Mouse (Mus musculus): ENCODE data around the gene Arhgef11. TPM values are rescaled to one million over a fixed set of nuclear protein-coding genes. Genes with fewer than 3 reads are reported as not detected.

The Arhgef11 gene
- total RNA-seq, 2 experiments from 2014 or later: 1.6 to 2.5 TPM

DNA sequence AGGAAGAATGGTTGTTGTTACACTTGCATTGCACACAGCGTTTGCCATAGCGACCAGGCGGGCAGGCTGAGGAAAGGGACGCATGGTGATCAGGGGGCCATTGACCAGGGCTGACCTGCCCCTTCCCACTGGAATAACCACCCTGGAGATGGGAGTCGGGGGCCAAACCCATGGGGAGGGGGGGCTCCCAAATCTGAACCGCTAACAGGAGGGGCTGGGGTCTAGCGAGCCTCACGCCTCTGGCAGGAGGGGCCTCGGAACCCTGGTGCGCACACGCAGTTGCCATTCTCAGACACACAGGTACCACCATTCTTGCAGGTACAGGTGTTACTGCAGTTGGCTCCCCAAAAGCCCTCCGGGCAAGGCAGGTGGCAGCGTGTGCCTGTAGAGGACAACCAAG is 136.5 kb downstream of the Arhgef11 start:
- ATAC-seq (replicated peaks; ENCODE audit: low FRiP score, poor library complexity, severe bottlenecking): no peak

DNA sequence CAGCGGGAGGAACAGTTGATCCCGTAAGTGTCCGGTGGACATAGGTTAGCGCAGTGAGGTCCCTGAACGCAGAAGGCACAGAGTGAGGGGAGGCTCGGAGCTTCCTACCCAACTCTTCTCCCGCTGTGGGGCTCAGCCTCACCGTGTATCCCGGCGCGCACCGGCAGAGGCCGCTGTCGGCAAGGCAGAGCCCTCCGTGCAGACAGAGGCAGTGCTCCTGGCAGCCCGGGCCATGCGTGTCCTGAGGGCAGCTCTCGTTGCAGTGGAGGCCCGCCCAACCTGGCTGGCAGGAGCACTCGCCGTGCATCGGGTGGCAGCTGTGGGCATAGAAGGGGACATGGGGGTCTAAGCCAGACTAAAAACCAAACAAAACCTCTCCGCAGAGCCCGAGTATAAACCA is 138.6 kb downstream of the Arhgef11 start:
- no peak for ATAC-seq (replicated peaks; ENCODE audit: low FRiP score, poor library complexity, severe bottlenecking)

DNA sequence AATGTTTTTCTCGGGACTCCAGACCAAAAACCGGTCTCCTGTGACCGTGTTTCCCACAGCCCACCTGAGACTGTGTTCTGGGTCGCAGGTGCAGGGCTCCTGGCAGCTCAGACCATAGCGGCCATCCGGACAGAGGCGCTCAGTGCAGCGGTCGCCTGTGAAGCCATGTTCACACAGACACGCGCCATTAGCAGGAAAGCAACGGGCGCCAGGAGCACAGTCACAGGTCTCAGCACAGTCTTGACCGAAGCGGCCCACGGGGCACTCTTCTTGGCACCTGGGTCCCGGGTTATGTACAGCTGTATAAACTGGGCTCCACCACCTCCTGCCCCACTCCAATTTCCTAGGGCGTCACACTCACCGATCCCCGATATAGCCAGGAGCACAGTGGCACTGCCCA is 139.1 kb downstream of the Arhgef11 start:
- ATAC-seq (replicated peaks; ENCODE audit: low FRiP score, poor library complexity, severe bottlenecking): no peak

DNA sequence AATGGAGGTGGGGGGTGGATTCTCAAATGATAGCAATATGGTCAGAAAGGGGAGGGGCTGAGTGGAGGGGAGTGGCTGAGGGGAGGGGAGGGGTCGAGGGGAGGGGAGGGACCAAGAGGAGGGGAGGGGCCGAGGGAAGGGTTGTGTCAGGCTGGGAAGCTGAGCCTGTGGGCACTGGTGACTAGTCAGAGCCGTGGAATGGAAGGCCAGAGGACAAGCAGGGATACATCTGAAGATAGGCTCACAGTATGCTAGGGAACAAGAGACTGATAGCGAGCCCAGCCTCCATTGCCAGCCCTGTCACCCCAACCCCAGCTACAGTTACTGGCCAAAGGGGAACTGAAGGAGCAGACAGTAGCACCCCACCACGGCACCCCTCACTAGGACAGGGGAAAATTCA is 141.3 kb downstream of the Arhgef11 start:
- no peak for ATAC-seq (replicated peaks; ENCODE audit: low FRiP score, poor library complexity, severe bottlenecking)

DNA sequence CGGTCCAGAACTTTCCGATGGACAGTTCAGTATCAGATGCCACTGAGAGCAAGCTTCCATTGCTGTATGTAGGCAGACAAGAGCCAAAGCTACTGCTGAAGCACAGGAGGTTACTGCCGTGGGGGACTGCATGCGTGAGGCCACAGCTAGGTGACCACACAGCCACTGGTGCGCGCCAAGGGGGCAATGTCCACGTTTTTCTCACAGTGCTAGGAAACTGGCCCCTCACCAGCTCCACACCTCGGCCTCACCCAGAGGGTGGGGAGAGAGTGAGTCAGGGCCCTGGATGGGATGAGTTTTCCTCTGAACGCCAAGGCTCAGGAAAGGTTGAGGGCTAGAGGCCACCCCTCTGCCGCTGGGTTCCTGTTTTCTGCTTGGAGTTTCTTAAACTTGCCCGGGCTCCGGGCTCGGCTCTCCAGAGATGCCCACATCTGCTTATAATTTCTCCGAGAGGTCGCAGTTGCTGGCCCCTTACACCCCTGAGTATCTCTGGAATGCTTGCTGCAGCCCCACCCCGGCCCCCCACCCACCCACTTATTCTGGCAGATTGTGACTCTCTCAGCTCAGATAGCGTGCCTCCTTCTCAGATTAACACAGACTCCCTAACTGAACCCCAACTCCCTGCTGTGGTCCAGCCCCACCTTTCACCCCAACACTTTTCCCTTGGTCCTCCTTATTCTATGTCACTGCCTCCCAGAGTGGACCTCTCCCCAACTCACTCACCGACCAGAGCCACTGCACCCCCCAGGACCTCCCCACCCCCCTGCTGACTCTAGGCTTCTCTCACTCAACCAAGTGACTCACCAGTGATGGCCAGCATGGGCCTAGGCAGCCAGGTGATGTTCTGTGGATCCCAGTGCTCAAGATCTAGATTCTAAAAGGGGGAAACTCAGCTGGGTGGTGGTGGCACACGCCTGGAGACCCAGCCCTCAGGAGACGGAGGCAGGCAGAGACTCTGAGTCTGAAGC is 144.3 kb downstream of the Arhgef11 start:
- no peak for ATAC-seq (replicated peaks; ENCODE audit: low FRiP score, poor library complexity, severe bottlenecking)

DNA sequence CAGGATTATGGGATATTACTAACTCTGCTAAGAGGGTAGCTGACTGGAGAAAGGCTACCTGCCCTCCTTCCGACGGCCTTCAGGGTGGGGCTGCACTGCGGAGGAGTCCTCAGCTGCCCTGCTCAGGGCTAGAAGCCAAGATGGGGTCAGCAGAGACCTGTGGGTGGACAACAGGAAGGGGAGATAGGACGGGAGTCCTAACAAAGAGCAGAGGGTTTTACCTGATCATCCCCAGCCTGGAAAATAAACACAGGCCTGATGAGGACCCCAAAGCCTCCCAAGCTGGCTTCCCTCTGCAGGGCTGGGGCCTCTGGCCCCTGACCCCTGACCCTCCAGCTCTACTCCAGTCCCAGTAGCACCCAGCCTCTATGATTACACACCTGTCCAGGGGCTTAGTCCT is 145.8 kb downstream of the Arhgef11 start:
- no peak for ATAC-seq (replicated peaks; ENCODE audit: low FRiP score, poor library complexity, severe bottlenecking)

DNA sequence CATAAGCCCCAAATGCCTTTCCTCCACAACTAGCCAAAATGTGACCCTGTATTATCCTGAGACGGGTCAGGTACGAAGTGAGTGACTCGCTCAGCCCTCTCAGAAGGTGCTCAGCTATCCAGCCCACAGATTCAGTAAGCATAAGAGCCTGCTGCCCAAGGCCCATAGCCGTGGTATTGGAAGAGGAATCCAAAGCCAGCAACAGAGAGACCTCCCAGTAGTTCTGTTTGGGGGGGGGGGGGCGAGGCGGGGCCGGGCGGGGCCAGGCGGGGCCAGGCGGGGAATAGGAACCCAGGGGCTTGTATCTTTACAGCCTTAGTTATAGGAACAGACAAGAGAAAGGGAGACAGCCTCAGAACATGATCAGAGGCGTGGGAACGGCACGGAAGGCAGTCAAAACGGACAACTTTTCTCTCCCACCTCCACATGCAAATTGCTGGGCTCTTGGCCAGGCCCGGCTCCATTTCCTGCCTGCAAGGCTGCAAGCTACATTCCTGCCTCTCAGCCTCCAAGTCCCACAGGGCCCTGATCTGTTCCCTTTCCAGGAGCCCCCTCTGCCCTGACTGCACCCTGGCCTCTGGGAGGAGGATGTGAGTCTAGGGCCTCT is 146.4 kb downstream of the Arhgef11 start:
- ATAC-seq (replicated peaks; ENCODE audit: low FRiP score, poor library complexity, severe bottlenecking): no peak

DNA sequence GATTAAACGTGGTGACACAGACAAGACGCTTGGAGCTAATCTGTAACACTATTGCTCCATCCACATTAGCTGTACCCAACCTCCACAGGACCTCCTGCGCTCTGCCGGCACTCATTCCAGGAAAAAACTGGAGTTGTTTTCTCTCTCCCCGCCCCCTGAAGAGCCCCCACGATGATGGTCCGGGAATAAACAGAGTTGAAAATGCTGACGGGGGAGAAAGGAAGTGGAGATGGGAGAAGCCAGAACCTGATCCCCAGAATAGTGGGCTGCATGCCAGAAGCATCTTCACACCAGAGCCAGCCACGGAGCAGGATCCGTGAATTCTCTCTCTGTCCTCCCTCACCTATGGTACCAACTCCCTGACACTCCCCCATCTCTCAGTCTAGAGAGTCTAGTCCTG is 147.1 kb downstream of the Arhgef11 start:
- ATAC-seq (replicated peaks; ENCODE audit: low FRiP score, poor library complexity, severe bottlenecking): no peak

DNA sequence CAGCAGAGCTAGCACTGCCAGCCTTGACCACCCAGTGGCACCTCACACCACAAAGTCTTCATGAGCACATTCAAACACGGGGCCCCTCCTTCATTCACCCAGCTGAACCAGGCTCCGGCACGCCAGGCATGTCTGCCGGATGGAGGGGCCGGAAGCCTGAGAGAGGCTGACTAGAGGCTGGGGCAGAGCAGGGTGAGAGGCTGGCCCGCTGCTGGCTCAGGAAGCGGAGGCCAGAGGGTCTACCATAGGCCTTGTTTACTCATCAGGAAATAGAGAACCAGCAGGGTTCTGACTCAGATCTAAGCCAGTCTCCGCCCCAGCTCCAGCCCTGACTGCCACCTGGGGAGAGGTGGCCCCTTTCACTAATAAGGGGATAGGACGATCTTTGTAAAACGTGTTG is 147.7 kb downstream of the Arhgef11 start:
- no peak for ATAC-seq (replicated peaks; ENCODE audit: low FRiP score, poor library complexity, severe bottlenecking)

DNA sequence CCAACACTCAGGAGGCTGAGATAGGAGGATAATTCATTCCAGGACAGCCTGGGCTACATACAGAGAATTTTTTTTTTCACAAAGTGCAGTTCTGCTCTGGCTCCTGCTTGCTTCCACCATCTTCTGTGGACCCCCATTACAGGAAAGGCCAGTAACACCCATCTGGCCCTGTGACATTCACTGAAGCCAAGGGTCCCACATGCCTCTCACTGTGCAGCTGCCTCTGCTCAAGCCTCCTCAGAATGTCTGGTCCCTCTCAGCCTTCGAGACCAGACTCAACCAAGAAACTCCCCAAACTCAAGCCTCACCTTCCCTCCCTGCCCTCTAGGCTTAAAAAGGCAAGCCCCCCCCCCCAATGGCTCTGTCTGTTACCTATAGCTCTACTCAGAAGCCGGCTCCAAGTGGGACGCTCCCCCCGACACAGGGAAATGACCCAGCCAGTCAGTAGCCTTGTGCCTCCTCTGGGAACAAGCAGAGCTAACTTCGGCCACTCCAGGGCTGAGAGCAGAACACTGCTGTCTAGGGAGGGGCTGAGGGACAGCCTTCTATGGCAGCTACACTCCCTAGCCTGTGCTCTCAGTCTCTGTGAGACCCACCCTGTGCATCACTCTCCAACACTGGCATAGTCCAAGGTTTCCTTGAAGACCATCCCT is 148.4 kb downstream of the Arhgef11 start:
- no peak for ATAC-seq (replicated peaks; ENCODE audit: low FRiP score, poor library complexity, severe bottlenecking)

DNA sequence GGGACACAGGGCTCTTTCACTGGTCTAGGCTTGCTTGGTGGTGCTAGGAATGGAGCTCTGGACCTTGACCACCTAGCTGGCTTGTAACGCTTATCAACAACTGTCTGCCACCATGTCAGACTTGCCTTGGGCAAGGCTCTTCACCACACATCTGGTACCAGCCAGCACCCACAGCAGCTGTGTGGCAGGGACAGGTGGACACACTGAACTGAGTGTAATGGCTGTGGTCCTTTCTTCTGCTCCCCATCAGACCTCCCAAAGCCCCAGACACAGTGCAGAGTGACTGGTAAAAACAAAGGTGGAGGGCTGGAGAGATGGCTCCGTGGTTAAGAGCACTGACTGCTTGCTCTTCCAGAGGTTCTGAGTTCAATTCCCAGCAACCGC is 148.9 kb downstream of the Arhgef11 start:
- no peak for ATAC-seq (replicated peaks; ENCODE audit: low FRiP score, poor library complexity, severe bottlenecking)

DNA sequence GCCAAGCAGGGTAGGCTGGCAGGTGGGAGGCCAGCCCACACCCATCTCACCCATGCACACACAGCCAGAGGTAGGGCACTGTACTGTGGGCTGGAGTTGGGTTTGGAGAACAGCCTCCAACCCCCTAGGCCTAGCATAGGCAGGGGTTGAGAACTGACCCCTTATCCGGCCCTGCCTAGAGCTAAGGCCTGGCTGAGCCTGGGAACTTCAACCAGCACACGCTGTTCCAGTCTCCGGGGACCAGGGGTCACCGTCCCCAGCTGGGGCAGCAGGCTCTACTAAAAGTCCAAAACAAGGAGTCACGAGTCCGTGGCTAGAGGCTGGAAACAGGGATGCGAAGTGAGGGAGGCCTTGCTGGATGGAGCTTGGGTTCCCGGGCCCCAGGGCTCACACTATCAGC is 150.4 kb downstream of the Arhgef11 start:
- no peak for ATAC-seq (replicated peaks; ENCODE audit: low FRiP score, poor library complexity, severe bottlenecking)

DNA sequence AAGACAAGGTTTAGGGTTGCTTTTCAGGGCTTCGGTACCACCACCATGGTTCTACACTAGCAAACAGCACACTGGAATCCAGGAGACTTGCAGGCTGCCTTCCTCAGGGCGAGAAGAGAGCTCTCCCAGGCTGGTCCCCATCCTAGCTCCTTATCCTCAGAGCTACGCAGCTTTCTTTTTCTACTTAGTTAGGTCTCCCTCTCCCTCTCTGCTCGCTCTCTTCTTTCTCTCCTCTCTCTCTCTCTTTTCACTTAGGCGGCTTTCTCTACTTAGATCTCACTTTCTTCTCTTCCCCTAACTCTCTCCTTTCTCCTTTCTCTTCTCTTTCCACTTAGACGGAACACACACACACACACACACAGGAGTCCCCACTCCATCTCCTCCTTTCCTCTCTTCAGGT is 151.1 kb downstream of the Arhgef11 start:
- no peak for ATAC-seq (replicated peaks; ENCODE audit: low FRiP score, poor library complexity, severe bottlenecking)

DNA sequence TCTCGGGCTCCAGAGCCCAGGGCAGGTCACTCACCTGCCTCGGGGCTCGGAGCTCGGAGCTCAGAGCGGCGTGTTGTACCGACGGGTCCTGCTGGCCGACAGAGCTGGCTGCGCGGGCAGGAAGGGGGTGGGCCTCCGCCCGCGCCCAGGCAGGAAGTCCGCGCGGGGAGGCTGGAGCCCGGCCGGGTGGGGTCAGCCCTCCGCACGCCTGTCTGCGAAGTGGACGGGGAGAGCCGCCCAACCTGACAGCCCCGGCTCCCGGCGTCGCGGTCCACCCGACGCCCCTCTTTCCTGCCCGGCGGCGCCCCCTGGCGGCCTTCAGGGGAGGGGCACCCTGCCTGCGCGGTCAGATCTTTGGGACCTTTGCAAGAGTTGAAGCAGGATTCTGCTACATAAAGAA is 151.5 kb downstream of the Arhgef11 start:
- no peak for ATAC-seq (replicated peaks; ENCODE audit: low FRiP score, poor library complexity, severe bottlenecking)

DNA sequence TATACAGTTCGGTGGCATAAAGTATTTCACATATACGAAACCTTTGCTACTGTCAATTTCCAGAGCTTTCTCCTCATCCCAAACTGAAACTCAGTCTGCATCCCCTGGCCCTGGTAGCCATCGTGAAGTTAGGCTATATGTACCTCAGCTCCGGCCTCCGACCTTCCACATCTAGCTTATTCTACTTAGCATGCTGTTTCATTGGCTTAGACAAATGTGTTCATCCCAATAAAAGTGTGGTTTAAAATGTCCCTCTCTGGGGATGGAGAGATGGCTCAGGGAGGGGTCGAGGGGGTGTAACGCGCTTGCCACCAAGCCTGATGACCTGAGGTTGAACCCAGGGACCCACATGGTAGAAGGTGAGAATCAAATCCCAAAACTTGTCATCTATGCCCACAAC is 152.1 kb downstream of the Arhgef11 start:
- ATAC-seq (replicated peaks; ENCODE audit: low FRiP score, poor library complexity, severe bottlenecking): no peak

DNA sequence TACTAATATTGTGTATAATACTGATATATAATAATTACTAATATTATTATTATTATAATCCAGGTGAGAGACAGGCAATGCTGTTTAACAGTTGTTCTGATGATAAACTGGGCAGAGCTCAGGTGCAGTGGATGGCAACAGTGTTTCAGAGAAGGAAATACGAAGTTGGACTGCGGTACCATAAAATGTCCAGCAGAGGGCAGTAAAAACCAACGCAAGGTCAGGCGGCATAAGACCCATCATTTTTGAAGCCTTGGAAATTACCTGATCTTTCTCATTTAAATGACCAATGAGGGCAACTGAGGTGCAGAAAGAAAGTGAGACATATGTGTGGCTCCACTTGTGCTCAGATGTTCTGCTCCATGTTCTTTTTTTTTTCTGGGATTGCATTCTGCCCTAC is 152.9 kb downstream of the Arhgef11 start:
- ATAC-seq (replicated peaks; ENCODE audit: low FRiP score, poor library complexity, severe bottlenecking): no peak

DNA sequence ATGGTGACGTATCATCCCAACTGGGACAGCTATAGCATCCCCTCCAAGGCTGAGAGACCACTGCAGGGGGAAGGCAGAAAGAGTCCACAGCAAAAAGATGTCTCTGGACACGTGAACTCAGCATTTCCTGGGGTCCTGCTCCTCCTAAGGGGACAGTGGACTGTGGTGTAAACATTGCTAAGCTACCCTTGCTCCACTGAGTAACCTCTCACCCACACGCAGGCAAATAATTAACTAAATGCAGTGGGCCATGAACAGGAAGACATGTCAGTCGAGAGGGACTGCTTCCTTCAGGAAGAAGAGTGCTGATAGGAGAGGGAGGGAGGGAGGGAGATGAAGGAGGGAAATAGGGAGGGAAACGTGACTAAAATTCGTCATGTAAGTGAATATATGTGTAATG is 153.7 kb downstream of the Arhgef11 start:
- ATAC-seq (replicated peaks; ENCODE audit: low FRiP score, poor library complexity, severe bottlenecking): no peak

DNA sequence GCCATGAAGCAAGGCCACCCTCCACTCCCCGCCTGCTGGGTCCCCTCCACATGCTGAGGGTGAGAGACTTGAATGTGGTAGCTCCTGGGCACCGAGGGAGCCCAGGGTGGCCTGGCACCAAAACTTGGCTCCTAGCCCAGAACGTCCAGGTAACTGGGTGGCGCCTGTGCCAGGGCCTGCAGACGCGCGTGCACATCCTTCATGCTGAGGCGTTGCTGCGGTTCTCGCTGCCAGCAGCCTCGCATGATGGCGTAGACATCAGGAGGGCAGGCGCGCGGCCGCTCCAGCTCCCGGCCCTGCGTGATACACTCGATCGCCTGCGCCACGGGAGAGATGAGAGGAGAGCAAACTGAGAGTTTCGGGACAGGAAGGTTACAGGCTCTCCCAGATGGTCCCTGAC is 160.9 kb downstream of the Arhgef11 start:
- ATAC-seq (replicated peaks; ENCODE audit: low FRiP score, poor library complexity, severe bottlenecking): no peak

DNA sequence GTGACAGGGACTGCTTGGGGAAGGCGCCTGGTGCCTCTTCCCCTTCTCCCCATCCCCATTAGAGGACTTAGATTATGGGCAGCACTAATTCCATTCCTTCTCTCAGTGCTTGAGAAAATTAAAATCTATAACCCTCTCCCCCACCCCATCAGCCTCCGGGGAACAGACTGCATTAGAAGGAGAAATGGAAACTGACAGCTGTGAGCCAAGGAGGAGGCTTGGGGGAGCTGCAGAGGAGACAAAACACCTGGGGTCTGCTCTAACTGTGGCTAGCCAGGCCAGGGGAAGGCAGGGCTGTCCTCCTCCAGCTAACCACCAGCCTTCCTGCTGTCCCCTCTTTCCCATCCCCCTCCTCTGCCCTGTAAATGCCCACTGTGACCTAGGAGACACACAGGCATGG is 161.7 kb downstream of the Arhgef11 start:
- no peak for ATAC-seq (replicated peaks; ENCODE audit: low FRiP score, poor library complexity, severe bottlenecking)

DNA sequence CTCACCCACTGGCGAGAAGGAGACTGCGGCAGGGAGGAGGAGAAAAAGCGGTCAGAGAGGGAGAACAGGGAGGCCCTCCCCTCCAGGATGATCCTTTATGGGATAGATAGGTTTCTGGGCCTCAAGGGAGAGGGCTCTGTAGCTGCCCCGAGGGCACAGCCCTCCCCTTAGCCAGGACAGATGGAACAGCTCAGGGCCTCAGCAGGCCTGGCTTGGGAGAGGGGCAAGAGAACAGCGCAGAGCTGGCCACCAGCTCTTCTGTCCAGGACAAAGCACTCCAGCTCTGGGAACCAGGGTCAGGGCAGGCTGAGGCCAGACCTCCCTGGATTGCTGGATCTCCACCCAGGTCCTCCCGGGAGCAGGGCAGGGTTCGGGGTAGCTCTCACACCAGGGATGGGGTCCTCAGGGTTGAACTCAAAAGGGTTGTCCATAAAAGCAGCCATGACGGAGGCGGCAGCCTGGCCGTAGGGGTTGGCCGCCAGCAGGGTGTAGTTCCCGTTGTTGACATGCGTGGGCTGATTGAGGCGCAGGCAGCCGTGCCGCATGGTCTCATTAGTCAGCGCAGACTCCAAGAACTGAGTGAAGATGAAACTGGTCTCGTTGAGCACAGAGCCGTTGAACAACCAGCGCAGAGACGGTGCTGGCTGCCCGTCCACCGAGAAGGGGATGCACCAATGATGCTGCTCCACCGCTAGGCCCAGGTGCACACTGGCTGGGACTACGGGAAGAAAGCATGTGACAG is 166.1 kb downstream of the Arhgef11 start:
- no peak for ATAC-seq (replicated peaks; ENCODE audit: low FRiP score, poor library complexity, severe bottlenecking)

Data from erythroid progenitor cell, adult 5-6 weeks (primary cell).